Mouse (Mus musculus): ENCODE data around the gene Phb2. TPM values are rescaled to one million over a fixed set of nuclear protein-coding genes. Genes with fewer than 3 reads are reported as not detected.

Gene Phb2
- polyA plus RNA-seq, 1 experiment, result 329 TPM

DNA sequence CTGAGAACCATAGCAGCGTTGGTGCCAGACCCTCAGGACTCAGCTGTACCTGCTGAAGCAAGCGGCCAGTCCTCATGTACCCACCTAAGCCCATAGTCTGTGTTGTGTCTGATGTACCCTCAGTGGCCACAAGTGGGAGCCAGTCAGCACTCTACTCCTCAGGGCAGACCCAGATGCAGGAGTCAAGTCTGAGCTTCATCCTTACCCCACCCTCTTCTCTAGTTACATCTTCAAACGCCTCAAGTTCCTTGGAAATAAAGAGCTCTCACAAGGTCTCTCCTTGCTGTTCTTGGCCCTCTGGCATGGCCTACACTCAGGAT is 9.4 kb upstream of the Phb2 start:
- Histone ChIP-seq H3K4me1 (ENCODE audit: control insufficient read depth, insufficient read depth, low read length) (no peaks in the 10 kb centered on the region), H3K27ac (ENCODE audit: insufficient read depth, low read length) (peak overlapping the region; percentile 48), H3K27me3 (ENCODE audit: control insufficient read depth, insufficient read depth, low read length, poor library complexity, severe bottlenecking) (no peaks in the 10 kb centered on the region), H3K36me3 (ENCODE audit: control insufficient read depth, insufficient read depth, low read length, poor library complexity, severe bottlenecking) (peaks cover 44% of the 10 kb centered on the region), H3K9ac (ENCODE audit: low read depth, poor library complexity, severe bottlenecking) (no peak overlapping the region), H3K4me3 (ENCODE audit: low read depth, low read length) (no peak overlapping the region), H3K9me3 (replicated peaks; ENCODE audit: control insufficient read depth, insufficient read depth, low read length, poor library complexity, severe bottlenecking) (no peaks in the 10 kb centered on the region)
- TF ChIP-seq CTCF (IDR thresholded peaks at IDR 0.05; ENCODE audit: low read depth, low read length) (peak; percentile 97), EP300 (IDR thresholded peaks at IDR 0.05; ENCODE audit: insufficient read depth, low read depth, low read length) (no peak)

DNA sequence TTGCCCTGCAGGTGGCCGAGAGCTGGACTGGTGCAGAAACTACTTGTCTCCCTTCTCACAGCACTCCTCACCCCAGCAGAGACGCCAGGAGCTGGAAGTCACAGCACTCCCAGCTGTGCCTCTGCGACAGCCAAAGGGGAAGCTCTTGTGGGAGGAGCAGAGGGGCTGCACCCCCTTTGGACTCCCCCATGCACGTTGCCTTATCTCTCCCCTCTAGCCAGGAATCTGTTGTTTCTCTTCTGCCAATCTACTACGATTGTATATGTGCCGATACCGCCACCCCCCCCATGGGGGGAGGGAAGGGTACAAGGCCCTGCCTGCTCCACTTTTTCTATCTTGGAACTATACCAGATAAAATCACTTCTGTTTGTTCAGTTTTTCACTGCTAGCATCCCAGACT is 8.3 kb upstream of the Phb2 start:
- TF ChIP-seq EP300 (IDR thresholded peaks at IDR 0.05; ENCODE audit: insufficient read depth, low read depth, low read length) (no peak), CTCF (IDR thresholded peaks at IDR 0.05; ENCODE audit: low read depth, low read length) (no peak), POLR2A (IDR thresholded peaks at IDR 0.05; ENCODE audit: insufficient read depth, low read length) (no peak)

DNA sequence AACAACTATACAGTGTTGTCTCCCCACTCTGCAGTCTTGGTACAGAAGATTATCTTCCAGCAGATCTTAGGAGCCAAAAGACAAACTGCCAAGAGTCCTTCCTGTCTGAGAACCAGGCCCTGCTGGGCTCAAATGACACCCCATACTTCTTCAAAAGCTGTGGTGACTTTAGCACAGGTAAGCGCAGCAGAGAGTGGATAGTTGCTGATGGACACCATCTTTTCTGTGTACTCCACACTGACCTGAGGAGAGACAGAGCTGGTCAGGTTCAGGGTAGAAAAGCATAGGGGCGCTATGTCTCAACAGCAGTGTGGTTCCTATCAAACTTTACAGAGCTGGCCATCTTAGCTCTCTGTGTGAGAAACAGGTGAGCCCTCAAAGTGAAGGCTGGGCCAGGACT is 7.7 kb upstream of the Phb2 start:
- H3K9ac ChIP-seq (ENCODE audit: low read depth, poor library complexity, severe bottlenecking), result no peak overlapping the region
- no peak overlapping the region for H3K27ac ChIP-seq (ENCODE audit: insufficient read depth, low read length)
- H3K27me3 ChIP-seq (ENCODE audit: control insufficient read depth, insufficient read depth, low read length, poor library complexity, severe bottlenecking), result no peaks in the 10 kb centered on the region
- H3K4me1 ChIP-seq (ENCODE audit: control insufficient read depth, insufficient read depth, low read length), result no peaks in the 10 kb centered on the region
- no peaks in the 10 kb centered on the region for H3K9me3 ChIP-seq (replicated peaks; ENCODE audit: control insufficient read depth, insufficient read depth, low read length, poor library complexity, severe bottlenecking)
- TF ChIP-seq CTCF (IDR thresholded peaks at IDR 0.05; ENCODE audit: low read depth, low read length) (no peak), POLR2A (IDR thresholded peaks at IDR 0.05; ENCODE audit: insufficient read depth, low read length) (no peak), EP300 (IDR thresholded peaks at IDR 0.05; ENCODE audit: insufficient read depth, low read depth, low read length) (no peak)
- peaks cover 53% of the 10 kb centered on the region for H3K36me3 ChIP-seq (ENCODE audit: control insufficient read depth, insufficient read depth, low read length, poor library complexity, severe bottlenecking)
- H3K4me3 ChIP-seq (ENCODE audit: low read depth, low read length), result no peak overlapping the region

More for the DNA sequence above, 8.3 kb upstream of the Phb2 start:
- Histone ChIP-seq H3K4me3 (ENCODE audit: low read depth, low read length) (no peak overlapping the region), H3K4me1 (ENCODE audit: control insufficient read depth, insufficient read depth, low read length) (no peaks in the 10 kb centered on the region), H3K9ac (ENCODE audit: low read depth, poor library complexity, severe bottlenecking) (no peak overlapping the region), H3K27ac (ENCODE audit: insufficient read depth, low read length) (no peak overlapping the region), H3K27me3 (ENCODE audit: control insufficient read depth, insufficient read depth, low read length, poor library complexity, severe bottlenecking) (no peaks in the 10 kb centered on the region), H3K36me3 (ENCODE audit: control insufficient read depth, insufficient read depth, low read length, poor library complexity, severe bottlenecking) (peaks cover 52% of the 10 kb centered on the region), H3K9me3 (replicated peaks; ENCODE audit: control insufficient read depth, insufficient read depth, low read length, poor library complexity, severe bottlenecking) (no peaks in the 10 kb centered on the region)

DNA sequence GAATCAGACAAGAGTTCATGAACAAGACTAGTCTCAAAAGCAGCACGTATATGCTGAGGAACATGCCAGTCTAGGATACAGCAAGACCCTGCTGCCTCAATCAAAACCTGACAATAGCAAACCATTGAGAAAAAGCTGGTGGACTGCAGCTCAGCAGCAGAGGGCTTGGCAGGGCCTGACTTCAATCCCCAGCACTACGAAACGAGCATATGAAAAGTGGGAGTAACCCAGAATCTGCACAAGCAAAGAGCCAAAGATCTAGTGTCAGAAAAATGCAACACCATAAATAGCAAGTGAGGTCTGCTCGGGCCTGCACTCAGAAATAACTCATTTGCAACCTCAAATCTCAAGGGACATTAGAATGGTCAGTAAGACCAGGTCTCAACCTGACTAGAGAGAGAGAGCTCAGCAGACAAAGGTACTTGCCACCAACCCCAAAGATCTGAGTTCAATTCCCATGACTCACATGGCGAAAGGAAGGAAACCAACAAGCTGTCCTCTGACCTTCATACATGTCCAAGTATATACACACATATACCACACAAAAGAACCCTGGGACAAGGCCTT is 6.0 kb upstream of the Phb2 start:
- H3K4me1 ChIP-seq (ENCODE audit: control insufficient read depth, insufficient read depth, low read length), result no peaks in the 10 kb centered on the region
- H3K9ac ChIP-seq (ENCODE audit: low read depth, poor library complexity, severe bottlenecking), result no peak overlapping the region
- TF ChIP-seq POLR2A (IDR thresholded peaks at IDR 0.05; ENCODE audit: insufficient read depth, low read length) (no peak), EP300 (IDR thresholded peaks at IDR 0.05; ENCODE audit: insufficient read depth, low read depth, low read length) (no peak), CTCF (IDR thresholded peaks at IDR 0.05; ENCODE audit: low read depth, low read length) (no peak)
- no peak overlapping the region for H3K27ac ChIP-seq (ENCODE audit: insufficient read depth, low read length)
- H3K36me3 ChIP-seq (ENCODE audit: control insufficient read depth, insufficient read depth, low read length, poor library complexity, severe bottlenecking), result peaks cover 59% of the 10 kb centered on the region
- no peaks in the 10 kb centered on the region for H3K9me3 ChIP-seq (replicated peaks; ENCODE audit: control insufficient read depth, insufficient read depth, low read length, poor library complexity, severe bottlenecking)
- no peak overlapping the region for H3K4me3 ChIP-seq (ENCODE audit: low read depth, low read length)
- H3K27me3 ChIP-seq (ENCODE audit: control insufficient read depth, insufficient read depth, low read length, poor library complexity, severe bottlenecking), result no peaks in the 10 kb centered on the region

DNA sequence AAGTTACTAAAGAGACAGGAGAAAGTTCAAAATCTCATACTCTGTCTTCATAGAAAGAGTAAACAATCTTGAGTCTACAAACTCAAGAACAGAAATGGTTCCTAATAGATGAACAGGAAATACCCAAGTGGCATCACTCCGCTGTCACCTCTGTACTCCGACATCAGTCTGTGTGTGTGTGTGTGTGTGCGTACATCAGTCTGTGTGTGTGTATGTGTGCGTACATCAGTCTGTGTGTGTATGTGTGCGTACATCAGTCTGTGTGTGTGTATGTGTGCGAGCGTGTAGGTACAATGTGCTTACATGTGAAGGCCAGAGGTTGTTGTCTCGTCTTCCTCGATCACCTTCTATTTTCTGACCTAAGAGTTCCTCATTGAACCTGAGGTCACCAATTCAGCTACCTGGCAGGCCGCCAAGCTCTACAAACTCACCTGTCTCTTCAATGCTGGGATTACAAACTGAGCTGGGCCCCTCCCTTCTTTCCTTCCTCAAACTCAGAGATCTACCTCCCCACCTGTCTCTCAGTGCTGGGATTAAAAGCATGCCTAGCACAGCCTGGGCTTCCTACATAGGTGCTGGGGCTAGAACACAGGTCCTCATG is 3.7 kb upstream of the Phb2 start:
- Histone ChIP-seq H3K9ac (ENCODE audit: low read depth, poor library complexity, severe bottlenecking) (no peak overlapping the region), H3K4me1 (ENCODE audit: control insufficient read depth, insufficient read depth, low read length) (no peaks in the 10 kb centered on the region), H3K36me3 (ENCODE audit: control insufficient read depth, insufficient read depth, low read length, poor library complexity, severe bottlenecking) (peaks cover 52% of the 10 kb centered on the region), H3K9me3 (replicated peaks; ENCODE audit: control insufficient read depth, insufficient read depth, low read length, poor library complexity, severe bottlenecking) (no peaks in the 10 kb centered on the region), H3K27me3 (ENCODE audit: control insufficient read depth, insufficient read depth, low read length, poor library complexity, severe bottlenecking) (no peaks in the 10 kb centered on the region), H3K4me3 (ENCODE audit: low read depth, low read length) (no peak overlapping the region), H3K27ac (ENCODE audit: insufficient read depth, low read length) (no peak overlapping the region)
- no peak for TF ChIP-seq EP300 (IDR thresholded peaks at IDR 0.05; ENCODE audit: insufficient read depth, low read depth, low read length)
- TF ChIP-seq POLR2A (IDR thresholded peaks at IDR 0.05; ENCODE audit: insufficient read depth, low read length), result no peak
- no peak for TF ChIP-seq CTCF (IDR thresholded peaks at IDR 0.05; ENCODE audit: low read depth, low read length)

DNA sequence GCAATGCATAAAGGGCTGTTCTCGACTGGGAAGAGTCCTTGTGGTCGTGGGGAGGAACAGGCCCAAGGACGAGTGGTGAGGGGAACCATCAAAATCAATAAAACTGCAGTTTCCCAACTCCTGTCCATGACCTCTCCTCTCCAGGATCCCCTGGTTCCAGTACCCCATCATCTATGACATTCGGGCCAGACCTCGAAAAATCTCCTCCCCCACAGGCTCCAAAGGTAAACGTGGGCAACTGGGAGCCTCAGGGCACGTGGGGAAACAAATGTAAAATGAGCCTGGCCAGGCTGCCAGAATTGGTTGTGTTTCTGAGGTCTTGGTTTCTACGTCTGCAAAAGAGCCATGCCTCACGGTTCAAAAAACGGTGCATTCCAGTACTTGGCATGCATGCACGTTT is 782 bp downstream of the Phb2 start:
- Histone ChIP-seq H3K4me3 (ENCODE audit: low read depth, low read length) (peak overlapping the region; percentile 81), H3K27me3 (ENCODE audit: control insufficient read depth, insufficient read depth, low read length, poor library complexity, severe bottlenecking) (no peaks in the 10 kb centered on the region), H3K9ac (ENCODE audit: low read depth, poor library complexity, severe bottlenecking) (peak overlapping the region; percentile 91), H3K27ac (ENCODE audit: insufficient read depth, low read length) (0 out of 2 replicates have a peak overlapping the region, but pooled peaks have one; percentile 3), H3K9me3 (replicated peaks; ENCODE audit: control insufficient read depth, insufficient read depth, low read length, poor library complexity, severe bottlenecking) (no peaks in the 10 kb centered on the region), H3K4me1 (ENCODE audit: control insufficient read depth, insufficient read depth, low read length) (no peaks in the 10 kb centered on the region), H3K36me3 (ENCODE audit: control insufficient read depth, insufficient read depth, low read length, poor library complexity, severe bottlenecking) (peaks cover 40% of the 10 kb centered on the region)
- no peak for TF ChIP-seq CTCF (IDR thresholded peaks at IDR 0.05; ENCODE audit: low read depth, low read length)
- TF ChIP-seq EP300 (IDR thresholded peaks at IDR 0.05; ENCODE audit: insufficient read depth, low read depth, low read length), result no peak
- no peak for TF ChIP-seq POLR2A (IDR thresholded peaks at IDR 0.05; ENCODE audit: insufficient read depth, low read length)
